Mouse (Mus musculus) hindbrain, embryonic 12.5 days (tissue): Measurements from ENCODE around the gene Tril. TPM values are rescaled to one million over a fixed set of nuclear protein-coding genes. Genes with fewer than 3 reads are reported as not detected.

Experiments
- ATAC-seq: fragments of 200-750 bp; cut with Nextera tagmentation; 2 replicates; pipeline ENCODE4 v1.8.0; 2017; ENCODE audit warnings: moderate TSS enrichment; ENCODE audit not compliant: low FRiP score
- H3K27ac ChIP-seq: fragments of 300-500 bp; sonication (generic); 2 replicates; pipeline ENCODE4 v1.5.1; 2016; ENCODE audit warnings: mild to moderate bottlenecking
- H3K27me3 ChIP-seq: fragments of 300-500 bp; sonication (generic); 2 replicates; pipeline ENCODE4 v1.6.1; 2016; ENCODE audit warnings: mild to moderate bottlenecking
- H3K36me3 ChIP-seq: fragments of 300-500 bp; sonication (generic); 2 replicates; pipeline ENCODE4 v1.6.1; 2016; ENCODE audit warnings: mild to moderate bottlenecking
- H3K4me1 ChIP-seq: fragments of 300-500 bp; sonication (generic); 2 replicates; pipeline ENCODE4 v1.6.1; 2016
- H3K4me2 ChIP-seq: fragments of 300-500 bp; sonication (generic); replicated peaks from 2 replicates; pipeline ENCODE4 v1.6.1; 2016; ENCODE audit warnings: mild to moderate bottlenecking
- H3K4me3 ChIP-seq: fragments of 300-500 bp; sonication (generic); 2 replicates; pipeline ENCODE4 v1.5.1; 2016; ENCODE audit warnings: mild to moderate bottlenecking
- H3K9ac ChIP-seq: fragments of 300-500 bp; sonication (generic); 2 replicates; pipeline ENCODE4 v1.6.1; 2016; ENCODE audit warnings: mild to moderate bottlenecking, moderate library complexity
- H3K9me3 ChIP-seq: fragments of 300-500 bp; sonication (generic); replicated peaks from 2 replicates; pipeline ENCODE4 v1.6.1; 2016; ENCODE audit warnings: mild to moderate bottlenecking
- WGBS: fragments of 180-500 bp; shearing (Covaris S2); methylation state at CpG from one replicate; pipeline ENCODE4 v1.1.7; 2016; 5-methylcytosine and 5-hydroxymethylcytosine counted together
- polyA plus RNA-seq: library from polyadenylated mRNA; unstranded; fragments of >200 nt; fragmentation: Nextera tagmentation; extraction: Ambion mirVana; gene quantifications from 2 replicates; pipeline ENCODE4 v1.2.1, GENCODE M21; 2016

The Tril gene
- 38.8 and 46.5 TPM in 2 replicates for polyA plus RNA-seq

DNA sequence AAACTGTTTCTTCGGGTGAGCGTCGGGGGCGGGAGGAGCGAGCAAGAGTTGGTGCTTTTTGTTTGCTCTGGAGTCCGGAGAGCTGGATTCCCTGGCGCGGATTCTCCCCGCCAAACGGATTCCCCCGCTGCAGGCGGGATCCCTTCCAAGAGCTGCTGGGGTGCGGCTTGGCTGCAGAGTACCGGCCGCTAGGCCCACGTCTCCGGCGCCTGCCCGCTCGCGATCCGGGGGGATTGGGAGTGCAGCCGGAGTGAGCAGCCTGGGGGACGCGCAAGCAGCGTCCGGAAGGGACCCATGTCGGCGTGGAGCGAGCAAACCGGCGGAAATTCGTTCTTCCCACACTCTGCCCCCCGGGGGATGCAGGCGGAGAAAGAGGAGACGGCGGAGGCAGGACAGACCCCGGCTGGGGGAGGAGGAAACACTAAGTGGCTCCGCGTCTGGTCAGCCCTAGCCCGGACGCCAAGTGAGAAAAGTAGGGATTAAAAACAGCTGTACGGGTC is at the start of gene Tril:
Tril (minus strand) TSS at position 345 of the 500 bp plus-strand sequence.
- WGBS: under 1% methylated on average over 43 of the region's 43 CpGs
- peaks cover 40% of the 10 kb centered on the region for H3K4me1 ChIP-seq

DNA sequence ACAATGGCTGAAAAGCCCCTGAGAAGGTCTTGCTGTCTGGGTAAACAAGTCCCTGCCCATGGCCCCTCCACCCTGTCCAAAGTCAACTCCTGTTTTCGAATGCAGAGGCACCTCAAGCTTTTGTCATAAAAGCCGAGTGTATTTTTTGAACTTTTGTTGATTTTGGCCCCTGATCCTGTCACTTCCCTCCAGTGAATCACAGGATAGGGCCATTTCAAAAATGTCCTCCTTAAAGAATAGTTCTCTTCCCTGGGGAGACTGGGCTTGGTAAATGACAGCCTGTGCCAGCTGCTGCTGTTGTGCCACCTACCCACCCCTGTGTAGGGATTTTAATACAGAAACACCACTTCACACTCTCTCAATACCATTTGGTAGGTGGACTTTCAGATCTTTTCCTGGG is 42.4 kb upstream of the Tril start:
- ATAC-seq: no peak
- Histone ChIP-seq H3K36me3 (no peaks in the 10 kb centered on the region), H3K9ac (no peak overlapping the region), H3K4me2 (no peak overlapping the region), H3K27ac (no peak overlapping the region), H3K27me3 (no peaks in the 10 kb centered on the region), H3K4me1 (no peaks in the 10 kb centered on the region), H3K9me3 (no peaks in the 10 kb centered on the region), H3K4me3 (no peak overlapping the region)
- 66% methylated on average over 2 of the region's 2 CpGs for WGBS

More for the DNA sequence above, at the start of gene Tril:
- H3K27ac ChIP-seq: peak within 1 kb of the TSS; percentile 81
- no peaks in the 10 kb centered on the region for H3K9me3 ChIP-seq
- peak within 1 kb of the TSS; percentile 70 for H3K9ac ChIP-seq
- peak within 1 kb of the TSS; percentile 49 for H3K4me3 ChIP-seq
- H3K4me2 ChIP-seq: peak within 1 kb of the TSS; percentile 87
- peaks cover 54% of the 10 kb centered on the region for H3K27me3 ChIP-seq
- H3K36me3 ChIP-seq: no peaks in the 10 kb centered on the region
- ATAC-seq: peak; percentile 54

DNA sequence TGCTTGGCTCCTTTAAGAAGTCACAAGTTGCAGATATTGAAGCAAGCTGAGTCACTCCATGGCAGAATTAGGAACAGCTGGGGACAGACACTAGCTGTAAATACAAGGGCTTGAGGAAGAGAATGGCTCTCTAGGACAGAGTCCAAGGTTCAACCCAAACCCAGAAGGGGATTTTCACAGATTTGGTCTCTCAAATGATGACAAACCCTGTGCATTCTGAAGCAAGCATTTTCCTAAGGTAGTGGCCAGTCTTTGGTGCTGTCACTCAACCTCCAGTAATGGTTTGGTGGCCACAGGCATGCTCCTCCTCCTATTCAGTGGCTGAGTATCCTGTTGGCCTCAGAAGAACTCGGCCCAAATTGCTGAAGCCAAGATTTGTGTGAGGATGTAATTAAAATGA is 38.5 kb upstream of the Tril start:
- H3K27me3 ChIP-seq: no peaks in the 10 kb centered on the region
- no peak overlapping the region for H3K4me2 ChIP-seq
- H3K27ac ChIP-seq: no peak overlapping the region
- H3K9me3 ChIP-seq: no peaks in the 10 kb centered on the region
- H3K4me1 ChIP-seq: peaks cover 2% of the 10 kb centered on the region; the same call in 1 of the 2 replicates
- ATAC-seq: no peak
- H3K36me3 ChIP-seq: no peaks in the 10 kb centered on the region
- H3K9ac ChIP-seq: no peak overlapping the region
- WGBS: 40% methylated on average over 1 of the region's 1 CpGs
- no peak overlapping the region for H3K4me3 ChIP-seq

DNA sequence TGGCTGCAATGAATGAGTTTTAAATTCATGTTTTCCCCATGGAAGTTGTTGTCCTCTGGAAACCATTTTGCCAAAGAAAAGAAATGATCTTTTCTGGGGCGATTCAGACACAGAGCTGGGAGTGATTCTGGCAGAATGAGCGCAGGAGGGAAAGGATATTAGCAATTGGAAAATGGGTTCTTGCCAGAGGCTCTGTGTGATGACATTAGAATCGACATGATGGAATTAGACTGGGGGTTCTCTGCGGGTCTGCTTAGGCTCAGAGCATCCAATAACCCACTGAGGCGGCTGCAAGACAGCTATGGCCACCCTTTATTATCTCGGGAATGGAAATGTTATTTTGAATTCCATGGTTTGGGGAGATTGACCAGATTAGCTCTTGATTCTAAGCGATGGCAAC is 37.2 kb upstream of the Tril start:
- H3K4me2 ChIP-seq: no peak overlapping the region

DNA sequence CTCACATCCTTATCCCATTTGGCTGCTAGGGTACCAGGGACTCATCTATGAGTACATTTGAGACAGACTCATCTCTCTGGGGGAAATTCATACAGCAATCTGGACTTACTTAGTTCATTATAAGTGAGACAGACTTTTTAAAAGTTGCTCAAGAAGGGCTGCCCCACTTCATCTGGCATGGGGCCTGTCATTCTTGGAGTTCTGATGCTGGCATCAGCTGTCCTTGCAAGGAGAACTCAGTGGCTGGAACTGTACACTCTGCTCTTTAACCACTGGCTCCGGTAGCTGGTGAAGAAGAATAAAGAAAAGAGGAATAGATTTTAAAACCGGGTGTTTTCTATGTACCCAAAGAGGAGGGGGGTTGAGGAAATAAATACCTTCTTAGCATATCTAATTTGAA is 36.1 kb upstream of the Tril start:
- WGBS: 75% methylated on average over 2 of the region's 2 CpGs

More for the DNA sequence above, 37.2 kb upstream of the Tril start:
- Histone ChIP-seq H3K9ac (no peak overlapping the region), H3K9me3 (no peaks in the 10 kb centered on the region), H3K27ac (no peak overlapping the region), H3K27me3 (no peaks in the 10 kb centered on the region), H3K4me1 (peaks cover 2% of the 10 kb centered on the region; the same call in 1 of the 2 replicates), H3K4me3 (no peak overlapping the region), H3K36me3 (no peaks in the 10 kb centered on the region)
- WGBS: 68% methylated on average over 7 of the region's 7 CpGs
- no peak for ATAC-seq

DNA sequence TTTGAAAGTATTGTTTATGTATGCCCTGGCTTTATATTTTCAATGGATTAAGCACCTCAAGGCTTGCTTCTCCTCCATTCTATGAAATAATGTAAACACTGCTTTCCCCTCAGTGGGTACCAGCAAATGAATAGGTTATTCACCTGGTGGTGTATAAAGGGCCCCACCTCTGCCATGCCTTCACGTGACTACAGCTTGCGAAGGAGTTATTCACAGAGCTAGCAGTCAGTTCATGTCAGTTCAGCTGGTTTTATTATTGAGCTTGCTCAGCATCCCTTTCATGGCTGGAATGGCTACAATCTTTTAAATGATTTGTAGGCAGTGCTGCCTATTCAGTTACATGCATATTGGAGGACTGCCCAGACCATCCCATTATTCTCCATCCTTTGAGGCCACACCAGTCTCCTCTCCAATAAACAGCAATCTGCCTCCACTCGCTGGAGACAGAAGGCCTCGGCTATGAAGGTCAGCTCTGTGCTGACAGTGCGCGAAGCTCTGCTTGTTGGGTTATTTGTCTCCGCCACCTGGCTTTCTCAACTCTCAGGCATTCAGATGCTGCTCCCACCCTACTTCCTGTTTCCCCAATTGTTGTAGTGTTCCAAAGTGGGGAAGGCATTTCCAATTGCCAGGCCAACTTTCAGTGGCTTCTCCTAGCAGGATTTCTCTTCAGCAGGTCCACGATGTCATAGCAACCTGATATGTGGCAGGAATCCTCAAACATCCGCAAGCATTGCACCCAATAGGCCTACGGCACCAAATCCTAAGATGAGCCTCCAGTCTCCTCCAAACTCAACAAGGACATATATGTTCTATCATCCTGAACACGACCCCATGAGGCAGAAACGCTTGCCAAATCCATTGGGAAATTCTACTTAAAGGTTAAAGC is 34.6 kb upstream of the Tril start:
- Histone ChIP-seq H3K27ac (no peak overlapping the region), H3K4me2 (no peak overlapping the region), H3K9ac (no peak overlapping the region), H3K9me3 (no peaks in the 10 kb centered on the region), H3K4me1 (peaks cover 2% of the 10 kb centered on the region; the same call in 1 of the 2 replicates), H3K4me3 (no peak overlapping the region), H3K27me3 (no peaks in the 10 kb centered on the region), H3K36me3 (no peaks in the 10 kb centered on the region)
- 68% methylated on average over 12 of the region's 12 CpGs for WGBS
- no peak for ATAC-seq

More for the DNA sequence above, 36.1 kb upstream of the Tril start:
- H3K4me1 ChIP-seq: peaks cover 2% of the 10 kb centered on the region; the same call in 1 of the 2 replicates
- no peak overlapping the region for H3K27ac ChIP-seq
- no peak overlapping the region for H3K4me3 ChIP-seq
- H3K36me3 ChIP-seq: no peaks in the 10 kb centered on the region
- H3K27me3 ChIP-seq: no peaks in the 10 kb centered on the region
- no peaks in the 10 kb centered on the region for H3K9me3 ChIP-seq
- H3K9ac ChIP-seq: no peak overlapping the region
- ATAC-seq: no peak
- H3K4me2 ChIP-seq: no peak overlapping the region

DNA sequence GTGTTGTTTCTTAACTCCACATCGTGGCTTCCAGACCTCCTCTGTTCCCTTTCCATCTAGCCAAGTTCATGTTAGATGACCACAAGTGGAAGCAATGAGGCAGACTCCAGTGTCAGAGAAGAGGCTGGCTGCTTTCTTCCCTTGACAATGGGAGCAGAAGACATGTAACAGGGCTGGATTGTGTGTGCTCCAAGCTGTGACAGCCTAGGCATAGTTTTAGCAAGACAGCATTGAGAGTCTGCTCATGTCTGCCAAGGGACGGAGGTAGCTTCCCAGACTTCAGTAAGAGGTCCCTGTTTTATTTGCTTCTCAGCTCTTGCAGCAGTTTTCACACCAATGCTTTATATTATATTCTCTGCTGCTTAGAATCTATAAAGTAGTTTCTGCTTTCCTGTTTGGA is 33.6 kb upstream of the Tril start:
- H3K9ac ChIP-seq: no peak overlapping the region
- ATAC-seq: no peak
- no peak overlapping the region for H3K27ac ChIP-seq
- no peak overlapping the region for H3K4me3 ChIP-seq
- no peaks in the 10 kb centered on the region for H3K27me3 ChIP-seq
- peaks cover 2% of the 10 kb centered on the region; the same call in 1 of the 2 replicates for H3K4me1 ChIP-seq
- no peaks in the 10 kb centered on the region for H3K9me3 ChIP-seq
- no peaks in the 10 kb centered on the region for H3K36me3 ChIP-seq
- WGBS: 74% methylated on average over 2 of the region's 2 CpGs
- no peak overlapping the region for H3K4me2 ChIP-seq

DNA sequence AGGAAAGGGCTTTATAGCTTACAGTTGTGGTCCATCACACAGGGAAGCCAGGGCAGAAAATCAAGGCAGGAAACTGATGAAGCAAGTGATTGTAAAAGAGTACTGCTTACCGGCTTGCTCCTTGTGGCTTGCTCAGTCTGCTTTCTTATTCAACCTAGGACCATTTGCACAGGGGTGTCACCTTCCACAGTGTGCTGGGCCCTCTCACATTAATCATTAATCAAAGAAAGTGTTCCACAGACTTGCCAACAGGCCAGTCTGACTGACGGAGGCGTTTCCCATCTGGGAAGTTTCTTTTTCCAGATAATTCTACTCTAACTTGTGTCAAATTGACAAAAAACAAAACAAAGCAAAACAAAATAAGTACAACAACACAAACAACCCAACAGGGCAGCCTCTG is 32.9 kb upstream of the Tril start:
- 80% methylated on average over 3 of the region's 3 CpGs for WGBS
- no peak overlapping the region for H3K9ac ChIP-seq
- H3K27ac ChIP-seq: no peak overlapping the region
- H3K4me3 ChIP-seq: no peak overlapping the region
- peaks cover 2% of the 10 kb centered on the region; the same call in 1 of the 2 replicates for H3K4me1 ChIP-seq
- ATAC-seq: no peak
- no peaks in the 10 kb centered on the region for H3K36me3 ChIP-seq
- H3K27me3 ChIP-seq: no peaks in the 10 kb centered on the region
- H3K9me3 ChIP-seq: no peaks in the 10 kb centered on the region
- no peak overlapping the region for H3K4me2 ChIP-seq

DNA sequence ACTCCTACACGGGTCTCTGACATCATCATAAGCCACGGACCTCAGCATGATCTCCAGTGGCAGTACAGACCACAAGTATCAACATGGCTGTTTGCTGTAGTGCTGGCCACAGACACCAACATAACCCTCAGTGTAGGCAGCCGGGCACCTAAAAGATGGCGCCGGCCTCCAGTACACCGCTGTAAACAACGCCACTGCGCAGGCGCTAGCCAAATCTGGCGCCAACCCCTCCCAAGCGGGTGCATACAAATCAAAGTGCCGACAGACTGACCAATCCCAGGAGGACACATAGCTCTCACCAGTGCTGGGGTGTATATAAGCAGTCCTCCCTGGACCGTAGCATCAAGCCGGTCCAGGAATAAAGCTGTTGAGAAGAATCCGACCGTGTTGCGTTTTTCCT is 24.0 kb upstream of the Tril start:
- Histone ChIP-seq H3K4me2 (no peak overlapping the region), H3K36me3 (no peaks in the 10 kb centered on the region), H3K4me1 (no peaks in the 10 kb centered on the region), H3K4me3 (no peak overlapping the region), H3K27me3 (no peaks in the 10 kb centered on the region), H3K27ac (no peak overlapping the region), H3K9ac (no peak overlapping the region), H3K9me3 (no peaks in the 10 kb centered on the region)
- no peak for ATAC-seq
- WGBS: 96% methylated on average over 17 of the region's 17 CpGs

DNA sequence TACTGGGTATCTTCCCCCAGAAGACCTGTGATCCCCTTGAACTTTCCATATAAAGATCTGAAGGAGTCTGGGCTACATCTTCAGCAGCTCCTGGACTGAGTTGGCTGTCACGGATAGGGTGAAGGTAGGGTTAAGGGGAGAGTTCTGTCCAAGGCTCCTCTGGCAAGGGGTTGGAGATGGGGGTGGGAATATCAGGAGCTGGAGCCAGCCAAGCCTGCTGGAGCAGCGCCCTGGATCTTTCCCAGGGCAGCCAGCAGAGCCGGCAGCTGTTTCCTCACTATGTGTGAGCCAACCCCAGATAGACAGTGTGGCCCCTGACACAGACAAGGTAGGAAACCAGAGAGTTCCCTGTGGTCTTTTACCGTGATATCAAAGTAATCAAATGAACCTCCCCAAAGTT is 4.6 kb upstream of the Tril start:
- 74% methylated on average over 4 of the region's 4 CpGs for WGBS
- H3K27me3 ChIP-seq: peaks cover 20% of the 10 kb centered on the region
- ATAC-seq: no peak

DNA sequence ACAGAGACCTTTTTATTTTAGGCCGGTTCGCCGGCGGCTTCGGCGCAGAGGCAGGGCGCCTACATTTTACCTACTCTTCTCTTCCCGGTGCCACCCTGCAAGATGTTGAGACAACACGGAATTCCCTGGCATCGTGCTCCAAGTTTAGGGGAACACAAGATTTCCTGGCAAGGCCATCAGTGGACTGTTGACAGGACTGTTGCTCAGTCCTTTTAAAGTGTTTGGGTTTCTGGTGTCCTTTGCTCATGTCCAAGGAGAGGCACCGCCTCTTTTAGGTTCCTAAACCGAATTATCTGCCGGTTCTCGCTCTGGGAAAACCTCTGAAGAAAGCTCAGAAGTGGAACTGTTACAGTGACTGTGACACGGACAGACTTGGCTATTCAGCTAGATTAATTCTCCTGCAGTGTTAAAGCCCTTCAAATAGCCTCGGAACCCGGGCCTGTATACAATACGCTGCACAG is 441 bp upstream of the Tril start:
- no peak for ATAC-seq
- Histone ChIP-seq H3K9me3 (no peaks in the 10 kb centered on the region), H3K4me1 (peaks cover 37% of the 10 kb centered on the region), H3K27ac (peak overlapping the region; percentile 81; the same call in 1 of the 2 replicates), H3K4me2 (peak overlapping the region; percentile 87), H3K9ac (peak overlapping the region; percentile 70), H3K27me3 (peaks cover 54% of the 10 kb centered on the region), H3K4me3 (peak overlapping the region; percentile 49), H3K36me3 (no peaks in the 10 kb centered on the region)
- 2% methylated on average over 18 of the region's 18 CpGs for WGBS

More for the DNA sequence above, 4.6 kb upstream of the Tril start:
- no peak overlapping the region for H3K4me2 ChIP-seq
- no peaks in the 10 kb centered on the region for H3K36me3 ChIP-seq
- 0 out of 2 replicates have a peak, but pooled peaks cover 3% of the 10 kb centered on the region for H3K9me3 ChIP-seq
- H3K4me3 ChIP-seq: no peak overlapping the region
- peaks cover 11% of the 10 kb centered on the region for H3K4me1 ChIP-seq
- H3K9ac ChIP-seq: no peak overlapping the region
- no peak overlapping the region for H3K27ac ChIP-seq

DNA sequence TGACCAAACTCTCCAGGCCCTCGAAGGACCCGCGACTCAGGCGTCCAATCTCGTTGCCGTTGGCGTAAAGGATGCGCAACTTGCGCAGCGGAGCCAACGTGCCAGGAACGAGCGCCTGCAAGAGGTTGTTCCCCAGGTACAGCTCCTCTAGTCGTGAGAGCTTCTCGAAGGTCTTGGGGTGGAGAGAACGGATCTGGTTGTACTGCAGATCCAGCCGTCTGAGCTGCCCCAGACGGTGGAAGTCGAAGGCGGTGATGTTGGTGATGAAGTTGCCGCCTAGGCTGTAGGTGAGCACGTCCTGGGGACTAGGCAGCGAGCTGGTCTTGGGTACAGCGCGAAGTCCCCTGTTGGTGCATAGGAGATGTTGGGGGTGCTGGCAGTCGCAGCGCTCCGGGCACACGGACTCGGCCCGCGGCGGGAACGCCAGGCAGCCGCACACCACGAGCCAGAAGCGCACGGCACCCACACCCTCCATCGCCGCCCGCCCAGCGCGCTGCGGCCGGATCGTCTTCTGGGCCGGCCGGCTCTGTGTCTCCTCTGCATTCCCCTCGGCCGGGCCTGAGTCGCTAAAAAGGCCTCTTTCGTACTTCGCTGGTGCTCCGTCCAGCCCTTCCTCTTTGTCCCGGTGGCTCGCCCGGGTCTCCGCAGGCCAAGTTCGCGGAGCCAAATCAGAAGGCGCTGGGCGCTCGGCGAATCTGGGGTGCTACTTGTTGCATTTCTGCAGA is 707 bp downstream of the Tril start:
- WGBS: under 1% methylated on average over 64 of the region's 64 CpGs
- Histone ChIP-seq H3K27me3 (peaks cover 54% of the 10 kb centered on the region), H3K9ac (peak overlapping the region; percentile 70), H3K27ac (peak overlapping the region; percentile 81), H3K36me3 (no peaks in the 10 kb centered on the region), H3K4me3 (peak overlapping the region; percentile 49), H3K9me3 (no peaks in the 10 kb centered on the region), H3K4me2 (peak overlapping the region; percentile 87), H3K4me1 (peaks cover 40% of the 10 kb centered on the region)
- ATAC-seq: peak; percentile 28; the same call in 1 of the 2 replicates
